In the genomic region with DNA sequence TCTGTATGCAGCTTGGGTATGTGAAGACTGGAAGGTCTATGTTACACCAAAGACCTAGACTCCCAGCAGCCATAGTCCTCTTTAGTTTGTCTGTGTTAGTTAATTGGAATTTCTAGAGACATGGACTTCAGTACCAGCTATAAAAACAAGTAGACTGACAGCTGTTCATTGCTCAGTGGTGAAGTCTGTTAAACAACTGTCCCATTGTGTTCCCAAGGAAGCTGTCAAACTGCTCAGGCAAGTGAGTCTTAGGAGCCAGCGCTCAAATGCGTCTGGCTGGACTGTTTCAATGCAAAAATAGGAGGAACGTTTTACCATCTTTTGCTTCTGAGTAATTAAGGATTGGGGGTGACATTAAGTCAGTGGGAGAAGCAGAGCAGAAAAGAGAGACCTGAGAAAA, we compare ENCODE assay signal across 28 mouse cellular contexts.
A peak's percentile ranks its signal among the peaks of the same experiment; 100 is the strongest.
DNase-seq lines count a peak whose midpoint lies in the region; ATAC-seq lines count a peak whose summit lies in the region.
"Had no signal": no experiment of that assay in that cellular context is flagged by ENCODE, and none has a peak within 500 bp of the region (broad histone marks: within the 10 kb centered on the region; RNA-seq: fewer than 3 reads in every experiment).

No protein-coding gene starts in this region.

- H3K9ac ChIP-seq in forebrain, embryonic 11.5 days (ENCODE audit: low read length) = no peak overlapping the region
- H3K9ac ChIP-seq in forebrain, embryonic 16.5 days (replicated peaks; ENCODE audit: low read depth, low read length) = no peak overlapping the region
- H3K9ac ChIP-seq in limb, embryonic 13.5 days = no peak overlapping the region
- H3K9ac ChIP-seq: forebrain, embryonic 13.5 days; hindbrain, embryonic 14.5 days; liver, embryonic 13.5 days; neural tube, embryonic 13.5 days; stomach, embryonic 15.5 days had no signal

- H3K27ac ChIP-seq in forebrain, embryonic 11.5 days (ENCODE audit: low read depth, low read length) = no peak overlapping the region
- no peak overlapping the region for H3K27ac ChIP-seq in forebrain, embryonic 16.5 days (ENCODE audit: low read length)
- H3K27ac ChIP-seq in limb, embryonic 13.5 days = no peak overlapping the region
- H3K27ac ChIP-seq: forebrain, embryonic 13.5 days; hindbrain, embryonic 14.5 days; layer of hippocampus, adult 2 months; liver, embryonic 13.5 days; macrophage; neural tube, embryonic 13.5 days; stomach, embryonic 15.5 days had no signal

- no peak overlapping the region for H3K4me3 ChIP-seq in forebrain, embryonic 11.5 days (ENCODE audit: low read depth, low read length)
- no peak overlapping the region for H3K4me3 ChIP-seq in forebrain, embryonic 16.5 days (replicated peaks; ENCODE audit: low read length)
- H3K4me3 ChIP-seq in limb, embryonic 13.5 days = no peak overlapping the region
- H3K4me3 ChIP-seq: forebrain, embryonic 13.5 days; layer of hippocampus, adult 2 months; liver, embryonic 13.5 days; neural tube, embryonic 13.5 days; stomach, embryonic 15.5 days had no signal

- H3K36me3 ChIP-seq in forebrain, embryonic 11.5 days (ENCODE audit: control insufficient read depth, insufficient read depth, low read length) = no peaks in the 10 kb centered on the region
- H3K36me3 ChIP-seq in forebrain, embryonic 16.5 days (ENCODE audit: control insufficient read depth, insufficient read depth) = no peaks in the 10 kb centered on the region
- H3K36me3 ChIP-seq in limb, embryonic 13.5 days = no peaks in the 10 kb centered on the region
- H3K36me3 ChIP-seq: liver, embryonic 13.5 days; neural tube, embryonic 13.5 days; stomach, embryonic 15.5 days had no signal

- H3K27me3 ChIP-seq in forebrain, embryonic 11.5 days (ENCODE audit: control insufficient read depth, insufficient read depth, low read length) = no peaks in the 10 kb centered on the region
- H3K27me3 ChIP-seq in forebrain, embryonic 16.5 days (replicated peaks; ENCODE audit: control insufficient read depth, insufficient read depth, low read length) = no peaks in the 10 kb centered on the region
- no peaks in the 10 kb centered on the region for H3K27me3 ChIP-seq in limb, embryonic 13.5 days
- H3K27me3 ChIP-seq: forebrain, embryonic 13.5 days; liver, embryonic 13.5 days; neural tube, embryonic 13.5 days; stomach, embryonic 15.5 days had no signal

- H3K4me2 ChIP-seq in forebrain, embryonic 11.5 days (ENCODE audit: low read depth, low read length, severe bottlenecking) = no peak overlapping the region
- H3K4me2 ChIP-seq in forebrain, embryonic 16.5 days (ENCODE audit: low read length) = no peak overlapping the region
- H3K4me2 ChIP-seq in limb, embryonic 13.5 days (replicated peaks) = no peak overlapping the region
- H3K4me2 ChIP-seq: forebrain, embryonic 13.5 days; hindbrain, embryonic 14.5 days; liver, embryonic 13.5 days; midbrain, embryonic 11.5 days; neural tube, embryonic 13.5 days; stomach, embryonic 15.5 days had no signal

- no peaks in the 10 kb centered on the region for H3K9me3 ChIP-seq in forebrain, embryonic 11.5 days (ENCODE audit: control insufficient read depth, low read length)
- H3K9me3 ChIP-seq in forebrain, embryonic 16.5 days (ENCODE audit: control insufficient read depth, low read length) = no peaks in the 10 kb centered on the region
- H3K9me3 ChIP-seq in limb, embryonic 13.5 days = no peaks in the 10 kb centered on the region
- H3K9me3 ChIP-seq: forebrain, embryonic 13.5 days; liver, embryonic 13.5 days; neural tube, embryonic 13.5 days; stomach, embryonic 15.5 days had no signal

- WGBS in forebrain, embryonic 11.5 days = 34% methylated on average over 3 of the region's 3 CpGs
- 20% methylated on average over 3 of the region's 3 CpGs for WGBS in forebrain, embryonic 16.5 days
- WGBS in limb, embryonic 13.5 days = 41% methylated on average over 3 of the region's 3 CpGs

- H3K4me1 ChIP-seq in forebrain, embryonic 11.5 days (replicated peaks; ENCODE audit: control insufficient read depth, insufficient read depth, low read length) = no peaks in the 10 kb centered on the region
- no peaks in the 10 kb centered on the region for H3K4me1 ChIP-seq in forebrain, embryonic 16.5 days (replicated peaks; ENCODE audit: control insufficient read depth, insufficient read depth, low read length)
- 0 out of 2 replicates have a peak, but pooled peaks cover 3% of the 10 kb centered on the region for H3K4me1 ChIP-seq in limb, embryonic 13.5 days
- H3K4me1 ChIP-seq: liver, embryonic 13.5 days; neural tube, embryonic 13.5 days; stomach, embryonic 15.5 days had no signal

- DNase-seq in forebrain, embryonic 11.5 days (ENCODE audit: low spot score) = no peak
- peak; percentile 30 for DNase-seq in embryo, embryonic 10.5 days (ENCODE audit: low spot score)
- peak; percentile 14 for DNase-seq in forelimb bud, embryonic 11.5 days (ENCODE audit: low read depth, low spot score)
- DNase-seq in liver = no peak
- no peak for DNase-seq in heart, adult 8-10 months (ENCODE audit: low spot score)
- no peak for DNase-seq in adrenal gland, postnatal 4 days (ENCODE audit: low spot score in 2 of 2)
- DNase-seq: adrenal gland, adult 8-10 months; cerebellum, adult 11-12 months; cerebellum, postnatal 36 days; heart, adult 18-20 months; heart, postnatal 36 days; kidney, adult 2 months; kidney, postnatal 10 days; layer of hippocampus, postnatal 36 days; liver, embryonic 13.5 days; right cerebral cortex, postnatal 25 days; thymus, adult 18-20 months; thymus, postnatal 4 days had no signal

- ATAC-seq in forebrain, embryonic 11.5 days (replicated peaks; ENCODE audit: low FRiP score) = 0 out of 2 replicates have a peak, but pooled peaks have one; percentile 28
- no peak for ATAC-seq in forebrain, embryonic 16.5 days
- peak; percentile 54; the same call in 1 of the 2 replicates for ATAC-seq in limb, embryonic 13.5 days (ENCODE audit: low FRiP score, low read depth)
- ATAC-seq: Patski had no signal

Comparison
In these comparisons a context has a peak if more than half of its experiments do, and no peak if none do; other contexts are left out.
1. DNase-seq: peak in embryo, embryonic 10.5 days (single experiment) and forelimb bud, embryonic 11.5 days (single experiment); none in forebrain, embryonic 11.5 days (single experiment), liver (single experiment), heart, adult 8-10 months (single experiment) and adrenal gland, postnatal 4 days (0 of 2).